ENCODE assay signal across 10 mouse cellular contexts in the genomic region with DNA sequence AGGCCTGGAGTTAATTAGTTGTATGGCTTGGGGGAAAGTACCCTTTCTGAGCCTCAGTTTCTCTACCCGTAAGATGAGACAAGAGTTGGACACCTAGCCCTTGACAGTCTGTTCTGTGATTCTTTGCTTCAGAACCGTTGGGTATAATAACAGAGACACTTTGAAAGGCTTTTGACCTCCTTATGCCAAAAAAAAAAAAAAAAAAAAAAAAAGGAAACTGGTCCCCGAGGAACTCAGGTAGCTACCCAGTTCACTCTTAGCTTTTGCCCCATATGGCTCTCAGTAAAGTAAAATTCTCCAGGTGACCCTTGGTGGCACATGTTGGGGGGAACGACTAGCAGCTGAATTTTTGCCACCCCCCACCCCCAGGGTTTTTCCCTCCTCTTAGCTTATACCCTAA. TPM values are rescaled to one million over a fixed set of nuclear protein-coding genes. Genes with fewer than 3 reads are reported as not detected.
DNase-seq lines count a peak whose midpoint lies in the region; ATAC-seq lines count a peak whose summit lies in the region.
"Had no signal": no experiment of that assay in that cellular context is flagged by ENCODE, and none has a peak within 500 bp of the region (broad histone marks: within the 10 kb centered on the region; RNA-seq: fewer than 3 reads in every experiment).

No protein-coding gene starts in this region.

- no peak overlapping the region for H3K27ac ChIP-seq in heart, embryonic 16.5 days (ENCODE audit: low read length)
- no peak overlapping the region for H3K27ac ChIP-seq in midbrain, embryonic 13.5 days
- H3K27ac ChIP-seq in midbrain, embryonic 11.5 days (ENCODE audit: low read depth, low read length) = no peak overlapping the region
- no peak overlapping the region for H3K27ac ChIP-seq in limb, embryonic 10.5 days
- H3K27ac ChIP-seq in stomach, embryonic 15.5 days = no peak overlapping the region

- H3K36me3 ChIP-seq in heart, embryonic 16.5 days (ENCODE audit: control insufficient read depth, insufficient read depth) = no peaks in the 10 kb centered on the region
- H3K36me3 ChIP-seq in midbrain, embryonic 13.5 days = no peaks in the 10 kb centered on the region
- H3K36me3 ChIP-seq in midbrain, embryonic 11.5 days (ENCODE audit: control insufficient read depth, insufficient read depth, low read length) = no peaks in the 10 kb centered on the region
- peaks cover 5% of the 10 kb centered on the region; the same call in 1 of the 2 replicates for H3K36me3 ChIP-seq in limb, embryonic 10.5 days
- H3K36me3 ChIP-seq in stomach, embryonic 15.5 days = no peaks in the 10 kb centered on the region; the same call in 1 of the 2 replicates

- H3K4me2 ChIP-seq in heart, embryonic 16.5 days (ENCODE audit: low read depth, low read length) = peak overlapping the region; percentile 79
- H3K4me2 ChIP-seq in midbrain, embryonic 13.5 days (replicated peaks) = peak overlapping the region; percentile 66; the same call in 1 of the 2 replicates
- H3K4me2 ChIP-seq in midbrain, embryonic 11.5 days = no peak overlapping the region
- H3K4me2 ChIP-seq in stomach, embryonic 15.5 days = peak overlapping the region; percentile 68

- DNase-seq in heart, postnatal 14 days = no peak
- no peak for DNase-seq in midbrain, embryonic 11.5 days (ENCODE audit: low spot score, missing footprints)
- no peak for DNase-seq in limb, embryonic 10.5 days (ENCODE audit: low spot score)
- DNase-seq in left cerebral cortex, postnatal 36 days (ENCODE audit: low spot score in 2 of 2) = no peak
- no peak for DNase-seq in adrenal gland, adult (ENCODE audit: inconsistent age in 2 of 2, low spot score in 1 of 2)
- DNase-seq: gastrocnemius, postnatal 25 days; lung, postnatal 4 days had no signal

- H3K9me3 ChIP-seq in heart, embryonic 16.5 days (replicated peaks; ENCODE audit: control insufficient read depth, low read length) = no peaks in the 10 kb centered on the region
- H3K9me3 ChIP-seq in midbrain, embryonic 13.5 days = no peaks in the 10 kb centered on the region
- no peaks in the 10 kb centered on the region for H3K9me3 ChIP-seq in midbrain, embryonic 11.5 days (ENCODE audit: control insufficient read depth, low read length)
- no peaks in the 10 kb centered on the region for H3K9me3 ChIP-seq in limb, embryonic 10.5 days (replicated peaks)
- H3K9me3 ChIP-seq in stomach, embryonic 15.5 days = no peaks in the 10 kb centered on the region

- peak overlapping the region; percentile 20; the same call in 1 of the 2 replicates for H3K9ac ChIP-seq in heart, embryonic 16.5 days (ENCODE audit: low read length)
- H3K9ac ChIP-seq in midbrain, embryonic 13.5 days (replicated peaks) = no peak overlapping the region
- no peak overlapping the region for H3K9ac ChIP-seq in midbrain, embryonic 11.5 days (ENCODE audit: low read length)
- no peak overlapping the region for H3K9ac ChIP-seq in stomach, embryonic 15.5 days

- no peak for ATAC-seq in heart, embryonic 16.5 days (replicated peaks; ENCODE audit: extremely low read depth, insufficient read depth, low FRiP score)
- no peak for ATAC-seq in midbrain, embryonic 13.5 days
- ATAC-seq in midbrain, embryonic 11.5 days (ENCODE audit: low FRiP score) = no peak
- ATAC-seq in stomach, embryonic 15.5 days (ENCODE audit: insufficient read depth, low FRiP score, low read depth) = no peak

- no peaks in the 10 kb centered on the region for H3K27me3 ChIP-seq in heart, embryonic 16.5 days (ENCODE audit: control insufficient read depth, insufficient read depth, low read length)
- H3K27me3 ChIP-seq in midbrain, embryonic 13.5 days = peaks cover 25% of the 10 kb centered on the region
- peaks cover 9% of the 10 kb centered on the region; the same call in 1 of the 2 replicates for H3K27me3 ChIP-seq in midbrain, embryonic 11.5 days (ENCODE audit: control insufficient read depth, insufficient read depth, low read length)
- peaks cover 96% of the 10 kb centered on the region for H3K27me3 ChIP-seq in limb, embryonic 10.5 days (ENCODE audit: low read depth, poor library complexity, severe bottlenecking)
- H3K27me3 ChIP-seq in stomach, embryonic 15.5 days (replicated peaks) = no peaks in the 10 kb centered on the region

- peak overlapping the region; percentile 67 for H3K4me3 ChIP-seq in heart, embryonic 16.5 days (ENCODE audit: low read length)
- H3K4me3 ChIP-seq in midbrain, embryonic 13.5 days (replicated peaks) = no peak overlapping the region
- no peak overlapping the region for H3K4me3 ChIP-seq in midbrain, embryonic 11.5 days (ENCODE audit: low read depth, low read length)
- peak overlapping the region; percentile 66; the same call in 1 of the 2 replicates for H3K4me3 ChIP-seq in limb, embryonic 10.5 days
- H3K4me3 ChIP-seq in stomach, embryonic 15.5 days (replicated peaks) = 0 out of 2 replicates have a peak overlapping the region, but pooled peaks have one; percentile 2

- intact Hi-C loops in heart, postnatal 14 days (cut with DNase I) = loop anchor here (5.0 kb wide), 1 partner anchor 123 kb away; no protein-coding TSS in a partner anchor
- intact Hi-C loops in left cerebral cortex, postnatal 36 days (cut with DNase I) = loop anchor here (5.0 to 10.0 kb wide), 2 partner anchors 120 to 122 kb away; no protein-coding TSS in a partner anchor

- H3K4me1 ChIP-seq in heart, embryonic 16.5 days (ENCODE audit: control insufficient read depth, insufficient read depth, low read length) = peaks cover 36% of the 10 kb centered on the region
- peaks cover 26% of the 10 kb centered on the region for H3K4me1 ChIP-seq in midbrain, embryonic 13.5 days (replicated peaks)
- H3K4me1 ChIP-seq in midbrain, embryonic 11.5 days (ENCODE audit: control insufficient read depth, insufficient read depth, low read length) = peaks cover 23% of the 10 kb centered on the region
- peaks cover 47% of the 10 kb centered on the region for H3K4me1 ChIP-seq in limb, embryonic 10.5 days
- no peaks in the 10 kb centered on the region; the same call in 1 of the 2 replicates for H3K4me1 ChIP-seq in stomach, embryonic 15.5 days

- 49% methylated on average over 4 of the region's 4 CpGs for WGBS in heart, embryonic 16.5 days
- WGBS in midbrain, embryonic 13.5 days = 44% methylated on average over 4 of the region's 4 CpGs
- WGBS in midbrain, embryonic 11.5 days = 35% methylated on average over 4 of the region's 4 CpGs
- 11% methylated on average over 4 of the region's 4 CpGs for WGBS in limb, embryonic 10.5 days
- WGBS in stomach, embryonic 15.5 days = 41% methylated on average over 4 of the region's 4 CpGs

RNA-seq across cellular contexts. Expression of a gene that starts 3.5 kb away (rescaled TPM):
- polyA plus RNA-seq in heart, embryonic 16.5 days (2015; fragmentation: Nextera tagmentation; extraction: Ambion mirVana) = 58.1 and 63.8 TPM in 2 replicates
- 10 to 100 TPM; 31.0 to 54.4 TPM for total RNA-seq in heart, postnatal 14 days (2021)
- 25.4 and 26.4 TPM in 2 replicates for polyA plus RNA-seq in midbrain, embryonic 13.5 days (2015; fragmentation: Nextera tagmentation; extraction: Ambion mirVana)
- 24.4 and 26.2 TPM in 2 replicates for polyA plus RNA-seq in midbrain, embryonic 11.5 days (2014; fragmentation: Nextera tagmentation; extraction: Ambion mirVana)
- 73.8 and 79.2 TPM in 2 replicates for polyA plus RNA-seq in limb, embryonic 10.5 days (2016; fragmentation: Nextera tagmentation; extraction: Ambion mirVana)
- 52.2 and 58.2 TPM in 2 replicates for polyA plus RNA-seq in stomach, embryonic 15.5 days (2015; fragmentation: Nextera tagmentation; extraction: Ambion mirVana)
- total RNA-seq in left cerebral cortex, postnatal 36 days (2021) = 10 to 100 TPM; 28.0 to 29.9 TPM

Comparison
In these comparisons a context has a peak if more than half of its experiments do, and no peak if none do; other contexts are left out.
1. H3K4me3 ChIP-seq: peak in heart, embryonic 16.5 days (single experiment), limb, embryonic 10.5 days (single experiment) and stomach, embryonic 15.5 days (single experiment); none in midbrain, embryonic 13.5 days (single experiment) and midbrain, embryonic 11.5 days (single experiment).